Mouse (Mus musculus) layer of hippocampus, adult 8-10 months (tissue): ENCODE data around the gene Mgat5. TPM values are rescaled to one million over a fixed set of nuclear protein-coding genes. Genes with fewer than 3 reads are reported as not detected.
A peak's percentile ranks its signal among the peaks of the same experiment; 100 is the strongest.

Source experiments
- DNase-seq, 2 experiments: peaks; one replicate each; pipeline ENCODE4 v3.0.0; 2022; ENCODE audit warnings: low spot score in 2 of 2
- total RNA-seq, 4 experiments: library from RNA; stranded (reverse); gene quantifications; 2 replicates each; pipeline ENCODE4 v1.2.4; 2022

Gene Mgat5
- total RNA-seq, 4 experiments from 2014 or later, result 53.3 to 57.1 (median 55.1) TPM

DNA sequence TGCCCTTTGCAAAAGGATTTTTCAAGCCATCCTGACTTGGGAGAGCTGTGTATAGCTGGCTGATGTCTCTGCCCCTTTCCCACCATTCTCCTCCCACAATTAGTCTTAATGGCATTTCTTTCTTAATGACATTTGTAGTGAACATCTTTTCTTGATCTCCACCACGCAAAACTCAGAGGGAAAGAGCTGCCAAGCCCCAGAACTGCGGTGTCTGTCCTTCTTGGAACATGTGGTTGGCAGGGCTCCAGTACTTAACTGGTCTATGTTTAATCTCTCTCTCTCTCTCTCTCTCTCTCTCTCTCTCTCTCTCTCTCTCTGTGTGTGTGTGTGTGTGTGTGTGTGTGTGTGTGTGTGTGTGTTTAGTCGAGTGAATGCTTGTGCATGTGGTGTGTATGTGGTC is 169.3 kb downstream of the Mgat5 start:
- no peak for DNase-seq

DNA sequence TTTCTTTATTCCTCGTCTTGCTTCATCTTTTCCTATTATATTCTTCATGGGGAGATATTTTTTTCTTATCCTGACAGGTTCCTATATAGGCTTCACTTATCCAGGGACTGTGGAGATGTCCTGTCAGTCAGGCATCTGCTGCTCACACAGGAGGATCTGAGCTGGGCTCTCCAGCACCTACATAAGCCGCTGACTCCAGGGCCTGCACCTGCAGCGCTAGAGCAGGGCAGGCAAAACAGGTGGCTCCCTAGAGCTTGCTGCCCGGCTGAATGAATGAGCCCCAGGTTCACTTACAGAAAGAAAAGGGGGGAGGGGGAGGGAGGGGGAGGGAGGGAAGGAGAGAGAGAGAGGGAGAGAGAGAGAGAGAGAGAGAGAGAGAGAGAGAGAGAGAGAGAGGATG is 175.3 kb downstream of the Mgat5 start:
- DNase-seq, result no peak

DNA sequence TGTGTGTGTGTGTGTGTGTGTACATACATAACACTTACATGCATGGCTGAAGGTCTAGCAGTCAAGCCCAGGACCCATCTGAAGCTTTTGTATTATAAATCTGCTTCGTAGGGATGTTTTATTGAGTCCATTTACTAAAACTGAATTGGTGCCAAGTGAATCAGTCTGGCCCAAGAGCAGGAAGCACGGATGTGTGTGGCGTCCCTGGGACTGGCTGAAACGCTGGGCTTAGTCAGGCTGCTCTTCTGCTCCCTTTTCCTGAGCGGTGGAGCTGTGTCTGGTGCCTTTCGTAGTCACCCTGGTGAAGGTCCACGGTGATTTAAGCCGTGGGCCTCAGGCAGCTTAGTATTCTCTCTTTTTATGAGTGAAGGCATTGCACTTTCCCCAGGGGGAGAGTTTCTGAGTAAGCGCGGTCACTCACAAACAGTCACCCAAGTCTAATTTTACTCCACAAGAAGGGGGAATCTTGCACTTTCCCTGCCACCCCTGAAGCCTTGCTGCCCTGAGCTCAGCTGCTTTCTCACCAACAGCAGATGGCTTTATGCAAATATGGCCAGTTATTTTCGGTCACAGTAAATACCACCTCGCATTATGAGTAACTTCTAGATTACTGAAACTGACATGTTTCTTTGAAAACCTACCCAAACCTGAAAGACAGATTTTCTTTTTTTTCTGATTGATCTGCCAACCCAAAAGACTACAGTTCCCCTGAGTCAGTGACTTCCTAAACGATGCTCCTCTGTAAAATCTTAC is 176.1 kb downstream of the Mgat5 start:
- DNase-seq, result no peak

DNA sequence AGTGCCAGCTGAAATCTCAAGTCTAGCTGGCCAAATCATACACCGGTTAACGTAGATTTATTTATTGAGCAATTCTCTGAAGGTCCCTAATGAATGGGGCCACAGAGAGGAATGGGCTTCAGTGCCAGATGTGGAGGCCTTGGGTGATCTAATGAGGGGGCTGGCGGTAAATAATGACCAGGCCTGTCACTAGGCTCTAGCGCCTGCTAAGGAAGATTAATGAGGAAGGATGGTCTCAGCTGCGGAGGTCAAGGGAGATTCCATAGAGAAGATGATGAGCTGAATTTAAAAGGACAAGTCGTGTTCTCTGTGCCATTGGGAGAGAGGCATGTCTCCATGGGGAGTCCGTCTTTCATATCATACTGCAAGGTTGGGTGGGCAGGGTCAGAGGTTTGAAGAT is 178.3 kb downstream of the Mgat5 start:
- DNase-seq, result no peak

DNA sequence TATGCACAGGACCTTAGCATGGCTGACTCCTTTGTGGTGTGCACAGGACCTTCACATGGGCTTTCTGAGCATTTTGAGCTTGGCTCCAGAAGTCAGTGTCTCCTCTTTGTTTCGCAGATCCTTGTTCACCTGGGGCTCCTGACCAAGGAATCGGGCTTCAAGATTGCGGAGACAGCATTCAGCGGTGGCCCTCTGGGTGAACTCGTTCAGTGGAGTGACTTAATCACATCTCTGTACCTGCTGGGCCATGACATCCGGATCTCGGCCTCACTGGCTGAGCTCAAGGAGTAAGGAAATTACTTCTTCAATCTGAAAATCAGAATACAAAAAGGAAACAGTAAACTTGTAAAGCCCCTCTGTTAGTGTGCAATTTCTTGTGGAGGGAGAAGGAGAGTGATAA is 182.4 kb downstream of the Mgat5 start:
- no peak for DNase-seq

DNA sequence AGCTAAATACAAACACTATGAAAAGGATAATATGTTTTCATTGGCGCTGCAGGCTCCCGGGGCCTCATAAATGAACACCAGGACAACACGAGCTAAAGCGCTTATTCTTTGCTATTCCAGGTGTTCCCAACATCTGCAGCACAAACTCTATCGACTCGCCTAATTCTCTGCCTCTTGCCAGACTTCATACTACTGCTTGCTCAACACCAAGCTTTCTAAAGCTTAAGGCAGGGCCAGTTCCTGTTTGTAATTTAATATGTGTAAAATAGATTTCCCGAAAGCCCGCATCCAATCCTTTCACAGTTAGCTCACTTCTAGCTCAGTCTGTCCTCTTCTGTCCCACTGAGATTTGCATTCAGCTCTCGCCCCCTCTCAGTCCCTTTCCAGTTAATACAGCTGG is 182.8 kb downstream of the Mgat5 start:
- no peak for DNase-seq

DNA sequence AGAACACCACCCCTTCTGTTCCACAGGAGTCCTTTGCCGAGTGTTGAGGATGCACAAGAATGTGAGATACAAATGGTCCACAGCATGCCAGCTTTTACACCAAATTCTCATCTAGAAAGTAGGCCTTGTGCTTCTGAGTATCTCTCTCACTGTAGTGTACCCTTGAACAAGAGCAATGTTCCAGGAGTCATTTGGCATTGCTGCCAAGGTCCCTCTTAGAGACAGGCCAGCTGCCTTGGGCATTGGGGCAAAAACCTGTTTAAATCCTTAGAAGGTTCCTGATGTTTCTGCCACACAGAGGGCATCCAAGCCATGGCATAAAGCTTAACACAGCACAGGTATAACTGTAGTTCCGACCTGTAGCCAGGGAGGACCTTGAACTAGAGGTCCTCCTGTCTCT is 189.9 kb downstream of the Mgat5 start:
- DNase-seq, result no peak

DNA sequence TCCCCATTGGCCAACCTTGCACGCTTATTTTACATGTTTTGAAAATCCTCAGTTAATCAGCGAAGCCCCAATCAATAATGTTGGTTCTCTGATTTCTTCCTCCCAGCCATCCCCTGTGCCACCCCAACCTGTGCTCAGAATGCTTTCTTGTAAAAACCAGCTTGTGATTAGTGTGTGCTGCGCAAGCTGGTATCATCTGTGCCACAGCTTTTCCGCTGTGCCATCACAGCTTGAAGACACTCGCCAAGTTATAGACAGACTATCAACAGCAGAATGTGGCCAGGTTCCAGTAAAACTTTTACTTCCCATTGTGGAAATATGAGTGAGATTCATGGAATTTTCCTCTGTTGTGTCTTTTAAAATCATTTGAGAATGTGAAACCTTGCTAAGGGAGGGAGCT is 190.9 kb downstream of the Mgat5 start:
- peak in 1 of 2 experiments; percentile 42 for DNase-seq

DNA sequence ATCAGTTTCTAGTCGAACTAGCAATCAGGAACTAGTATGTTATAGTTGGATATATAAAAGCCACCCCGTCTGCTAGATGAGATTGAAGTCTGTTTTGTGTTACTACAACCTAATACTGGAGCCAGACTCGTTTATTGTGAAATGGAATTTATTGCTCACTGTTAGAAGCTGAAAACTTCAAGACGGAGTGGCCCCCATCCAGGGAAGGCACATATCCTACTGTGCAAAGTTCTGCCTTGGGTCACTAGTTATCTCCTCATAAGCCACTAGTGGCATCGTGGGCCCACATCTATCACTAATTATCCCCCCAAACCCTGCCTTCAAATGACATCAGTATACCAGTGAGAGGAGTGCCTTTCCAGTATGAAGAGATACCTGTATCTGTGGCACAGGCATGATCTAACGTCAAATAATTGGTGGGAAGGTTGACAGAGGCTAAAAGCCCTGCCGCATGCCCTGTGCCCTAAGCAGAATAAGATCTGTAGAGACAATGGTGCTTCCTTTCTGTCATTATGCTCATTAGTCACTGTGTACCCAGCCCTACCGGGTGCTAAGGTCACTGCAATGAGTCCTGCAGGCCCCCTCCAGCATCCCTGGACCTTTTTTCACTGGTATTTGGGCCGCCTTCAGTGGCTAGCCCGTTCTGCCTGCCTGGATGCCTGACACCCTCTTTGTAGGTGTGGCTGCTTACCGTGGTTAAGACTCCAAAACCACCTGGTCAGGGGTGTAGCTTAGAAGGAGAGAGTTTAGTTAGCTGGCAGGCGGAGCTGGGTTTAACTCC is 191.9 kb downstream of the Mgat5 start:
- no peak for DNase-seq

DNA sequence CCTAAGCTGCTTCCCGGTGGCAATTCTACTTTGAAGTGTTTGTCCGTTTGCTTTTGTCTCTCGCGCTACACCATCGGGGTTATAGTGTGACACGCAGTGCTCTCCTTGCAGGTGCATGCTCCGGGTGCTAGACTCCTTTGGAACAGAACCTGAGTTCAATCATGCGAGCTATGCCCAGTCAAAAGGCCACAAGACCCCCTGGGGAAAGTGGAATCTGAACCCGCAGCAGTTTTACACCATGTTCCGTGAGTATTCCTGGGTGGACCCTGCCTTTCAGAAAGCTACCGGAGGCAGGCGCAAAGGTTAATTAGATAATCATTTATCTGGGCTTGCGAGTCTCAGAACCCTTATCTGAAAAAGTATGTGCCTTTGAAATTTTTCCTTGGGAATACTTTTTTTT is 192.6 kb downstream of the Mgat5 start:
- no peak for DNase-seq

DNA sequence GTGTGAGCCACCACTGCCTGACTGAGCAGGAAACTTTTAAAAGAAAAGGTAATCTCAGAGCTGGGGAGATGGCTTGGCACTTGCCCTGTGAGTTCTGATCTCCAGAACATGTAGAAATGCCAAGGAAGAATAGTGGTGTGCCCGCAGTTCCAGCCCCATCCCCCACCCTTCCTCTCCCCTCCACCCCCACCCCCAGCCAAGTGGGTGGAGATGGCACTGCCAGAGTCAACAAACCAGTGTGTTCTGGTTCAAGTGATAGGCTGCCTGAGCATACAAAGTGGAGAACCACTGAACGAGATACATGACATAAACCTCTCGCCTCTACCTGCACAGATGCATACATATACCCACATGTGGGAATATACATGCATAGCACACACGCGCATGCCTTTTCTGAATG is 193.4 kb downstream of the Mgat5 start:
- DNase-seq, result no peak

DNA sequence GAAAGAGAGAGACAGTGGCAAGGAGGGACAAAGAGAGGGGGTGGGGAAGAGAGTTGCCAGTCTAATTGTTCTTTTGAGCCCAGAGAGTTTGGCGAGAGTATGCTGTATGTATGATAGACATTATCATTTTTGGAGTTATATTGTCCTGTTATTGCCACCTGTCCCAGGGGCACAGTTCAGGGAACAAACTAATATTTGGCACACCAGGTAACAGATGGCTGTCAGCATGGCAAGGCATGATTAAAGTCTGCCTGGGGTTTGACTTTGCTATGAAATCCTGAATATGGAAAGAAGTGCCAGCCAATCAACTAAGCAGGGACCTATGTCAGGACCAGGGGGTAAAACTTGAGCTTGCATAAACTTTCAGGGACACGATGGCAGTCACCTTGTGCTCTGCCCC is 195.4 kb downstream of the Mgat5 start:
- no peak for DNase-seq

DNA sequence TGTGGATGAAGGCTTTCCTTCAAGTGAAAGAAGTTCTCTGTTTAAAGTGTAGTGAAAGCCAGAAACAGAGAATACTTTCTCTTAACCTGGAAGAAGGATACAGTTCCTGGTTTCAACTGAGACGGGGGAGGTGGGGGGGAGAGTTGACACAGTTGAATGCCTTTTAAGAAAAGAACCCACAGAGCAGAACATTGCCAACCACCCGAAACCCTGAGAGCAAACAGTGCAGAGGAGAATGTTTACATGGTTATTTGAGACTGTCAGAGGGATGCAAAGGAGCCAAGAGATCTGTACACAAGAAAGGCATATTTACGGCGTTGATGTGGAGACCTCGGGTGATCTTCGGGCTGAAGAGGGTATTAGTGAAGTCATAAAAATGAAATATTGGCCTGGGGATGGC is 195.9 kb downstream of the Mgat5 start:
- no peak for DNase-seq

DNA sequence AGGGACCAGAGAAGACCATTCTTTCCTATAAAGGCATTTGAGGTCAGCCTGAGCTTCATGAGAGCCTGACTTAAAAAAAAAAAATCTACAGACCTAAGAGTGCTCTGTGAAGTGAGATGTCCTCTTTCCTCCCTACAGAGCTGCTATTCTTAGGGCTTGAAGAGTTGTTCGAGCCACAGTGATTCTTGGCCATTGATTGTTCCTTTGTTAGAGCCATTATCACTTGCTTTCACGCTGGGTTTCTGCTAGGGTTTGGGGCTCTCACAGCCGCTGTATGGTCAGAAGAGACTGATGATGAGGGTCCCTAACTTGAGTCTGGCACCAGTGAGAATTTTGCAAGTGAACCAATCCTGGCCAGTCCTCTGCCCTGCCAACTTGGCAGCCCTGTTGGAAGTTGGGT is 199.8 kb downstream of the Mgat5 start:
- no peak for DNase-seq

DNA sequence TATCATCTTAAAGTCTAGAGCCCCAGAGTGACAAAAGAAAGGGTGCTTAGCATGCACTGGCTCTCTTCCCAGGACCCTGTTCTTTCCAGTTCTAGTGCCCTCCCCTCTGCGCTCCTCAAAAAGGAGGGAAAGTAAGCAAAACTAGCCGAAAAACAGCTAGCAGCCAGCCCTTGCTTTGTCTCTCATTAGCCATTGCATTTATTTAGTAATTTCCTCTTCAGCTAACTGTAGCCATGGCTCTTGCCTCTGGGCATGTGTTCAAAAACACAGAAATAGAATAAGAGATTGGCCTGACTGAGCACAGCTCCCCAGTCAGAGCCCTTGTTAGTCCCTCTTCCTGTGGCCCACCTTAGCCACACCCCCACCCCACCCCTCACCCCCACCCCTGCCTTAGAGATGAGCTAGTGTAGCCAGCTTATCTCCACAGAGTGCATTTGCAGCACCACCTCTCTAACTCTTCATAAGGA is 204.2 kb downstream of the Mgat5 start:
- DNase-seq, result peak in 1 of 2 experiments; percentile 26

DNA sequence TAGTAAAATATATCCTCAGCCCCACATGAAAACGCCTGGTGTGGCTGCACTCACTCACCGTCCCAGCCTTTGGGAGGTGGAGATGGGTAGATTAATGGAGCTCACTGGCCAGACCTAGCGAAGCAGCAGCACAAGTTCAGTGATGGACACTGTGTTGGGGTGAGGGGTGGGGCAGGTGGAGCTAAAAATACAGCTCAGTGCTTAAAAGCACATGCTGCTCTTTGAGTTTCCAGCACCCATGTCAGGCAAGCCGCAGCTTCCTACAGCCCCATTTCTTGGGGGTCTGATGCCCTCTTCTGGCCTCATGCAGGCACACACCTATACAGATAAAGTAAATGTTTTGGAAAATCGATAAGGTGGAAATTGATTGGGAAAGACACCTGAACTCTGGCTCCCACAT is 204.7 kb downstream of the Mgat5 start:
- no peak for DNase-seq

DNA sequence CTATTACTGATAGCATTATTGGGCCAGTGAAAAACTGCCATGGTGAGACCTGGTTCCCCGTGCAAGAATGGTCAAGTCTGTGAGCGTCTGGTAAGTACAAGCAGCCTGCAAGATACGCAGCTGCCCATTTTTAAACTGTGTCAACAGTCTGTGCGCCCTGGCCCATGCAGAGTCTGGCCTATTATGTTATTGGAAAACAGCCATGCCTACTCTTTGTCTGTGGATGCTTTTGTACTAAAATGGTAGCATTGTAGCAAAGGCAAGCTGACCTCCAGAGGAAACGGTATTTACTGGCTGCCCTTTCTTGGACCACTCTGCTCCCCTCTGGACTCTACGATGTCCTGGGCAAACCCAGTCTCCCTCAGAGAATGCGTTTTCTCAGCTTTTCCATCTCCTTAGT is 209.7 kb downstream of the Mgat5 start:
- DNase-seq, result peak; percentile 30 to 38

DNA sequence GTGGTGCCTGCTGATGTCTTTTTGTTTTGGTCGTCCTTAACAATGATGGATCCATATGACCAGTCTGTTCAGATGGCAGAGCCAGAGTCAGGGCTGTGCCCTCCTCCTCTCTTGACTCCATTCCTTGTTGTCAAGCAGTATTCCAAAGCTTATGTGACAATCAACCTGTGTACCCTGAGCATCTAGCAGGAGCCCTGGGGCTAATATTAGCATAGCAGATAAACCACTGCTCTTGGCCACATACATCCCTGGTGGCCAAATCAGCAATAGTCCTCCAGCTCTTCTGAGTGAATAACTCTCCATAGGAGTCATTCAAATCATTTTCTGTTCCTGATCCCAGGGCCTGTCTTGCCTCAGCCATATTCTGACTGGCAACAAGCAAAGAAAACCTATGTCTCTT is 211.1 kb downstream of the Mgat5 start:
- DNase-seq, result no peak

DNA sequence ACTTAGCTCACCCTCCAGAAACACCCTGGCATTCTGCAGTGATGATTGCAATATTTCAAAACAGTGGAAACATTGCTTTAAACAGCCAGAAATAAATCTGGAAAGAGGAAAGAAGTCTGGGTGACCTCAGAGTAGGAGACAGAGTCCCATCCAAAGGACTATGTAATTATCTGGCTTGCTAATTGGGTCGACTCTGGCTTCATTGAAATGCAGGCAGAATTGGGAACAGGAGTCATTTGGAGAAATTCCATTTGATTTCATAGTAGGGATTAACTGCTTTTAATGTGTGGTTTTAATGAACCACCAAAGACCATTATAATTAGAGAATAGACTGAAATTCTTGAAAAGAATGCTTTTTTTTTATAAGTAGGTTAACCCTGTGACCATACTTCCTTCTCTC is 212.2 kb downstream of the Mgat5 start:
- DNase-seq, result no peak

DNA sequence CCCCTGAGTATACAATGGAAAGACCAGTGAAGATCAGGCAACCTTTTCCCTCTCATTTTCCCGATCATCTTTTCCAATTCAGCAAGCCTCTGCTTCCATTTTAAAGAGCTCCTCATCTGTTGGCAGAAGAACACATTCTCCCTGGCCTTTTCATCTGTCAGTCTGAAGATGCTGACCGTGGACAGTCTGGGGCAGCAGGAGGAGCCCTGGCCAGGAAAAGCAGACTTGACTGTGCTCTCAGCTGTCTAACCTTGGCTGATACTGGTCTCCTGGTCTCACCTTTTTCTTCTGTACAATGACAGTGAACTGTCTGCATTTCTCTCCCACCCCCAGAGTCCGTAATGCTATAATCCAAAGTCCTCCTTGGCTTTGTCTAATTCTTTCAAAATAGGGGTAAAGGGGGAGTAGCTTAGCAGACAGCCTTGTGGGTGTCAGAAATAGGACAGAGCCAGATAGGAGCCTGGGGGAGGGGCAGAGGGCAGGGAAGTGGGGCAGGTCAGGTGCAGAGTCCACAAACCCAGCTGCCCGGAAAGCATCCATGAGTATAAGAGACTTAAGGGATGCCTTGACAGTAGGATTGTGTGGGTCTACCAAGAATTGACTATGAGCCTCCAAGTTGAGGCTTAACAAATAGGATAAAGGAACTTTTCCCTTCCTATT is 214.2 kb downstream of the Mgat5 start:
- no peak for DNase-seq

DNA sequence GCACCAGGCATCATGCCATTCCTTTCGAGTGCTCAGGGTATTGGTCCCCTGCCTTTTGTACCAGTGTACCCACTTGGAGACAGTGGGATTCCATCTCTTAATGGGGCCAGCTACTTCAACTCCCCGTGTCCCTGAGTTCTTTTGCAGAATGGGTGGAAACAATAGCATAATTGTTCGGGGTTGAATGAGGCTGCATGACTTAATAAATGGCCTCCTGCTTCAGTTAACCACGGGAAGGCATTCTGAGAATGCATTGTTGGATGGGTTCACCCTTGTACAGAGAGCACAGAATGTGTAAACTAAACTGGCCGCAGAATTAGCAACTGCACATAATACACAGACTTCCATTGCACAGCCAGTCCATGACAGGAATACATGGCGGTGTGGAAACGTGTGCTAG is 214.8 kb downstream of the Mgat5 start:
- no peak for DNase-seq

DNA sequence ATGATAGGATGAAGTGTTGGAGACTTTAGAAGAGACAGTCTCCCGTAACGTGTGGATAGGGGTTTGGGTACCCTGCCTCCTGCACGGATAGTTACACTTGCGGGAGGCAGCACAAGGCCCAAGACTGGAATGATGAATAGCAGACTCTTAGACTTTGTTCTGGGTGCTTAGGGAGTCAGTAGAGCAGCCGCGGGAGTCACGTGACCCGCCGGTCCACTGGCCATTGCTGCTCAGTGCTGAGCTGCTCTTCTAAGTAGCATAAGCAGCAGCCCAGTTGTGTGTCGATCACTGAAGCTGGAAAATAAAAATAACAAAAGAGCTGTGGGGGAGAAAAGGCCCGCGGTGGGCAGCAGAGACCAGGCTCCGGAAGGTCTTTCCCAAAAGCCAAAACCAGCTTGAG is 215.6 kb downstream of the Mgat5 start:
- DNase-seq, result no peak
